Mouse (Mus musculus): Measurements from ENCODE around the gene Ergic1. TPM values are rescaled to one million over a fixed set of nuclear protein-coding genes. Genes with fewer than 3 reads are reported as not detected.

The Ergic1 gene
- polyA plus RNA-seq, 1 experiment from 2014 or later: 33.8 TPM

DNA sequence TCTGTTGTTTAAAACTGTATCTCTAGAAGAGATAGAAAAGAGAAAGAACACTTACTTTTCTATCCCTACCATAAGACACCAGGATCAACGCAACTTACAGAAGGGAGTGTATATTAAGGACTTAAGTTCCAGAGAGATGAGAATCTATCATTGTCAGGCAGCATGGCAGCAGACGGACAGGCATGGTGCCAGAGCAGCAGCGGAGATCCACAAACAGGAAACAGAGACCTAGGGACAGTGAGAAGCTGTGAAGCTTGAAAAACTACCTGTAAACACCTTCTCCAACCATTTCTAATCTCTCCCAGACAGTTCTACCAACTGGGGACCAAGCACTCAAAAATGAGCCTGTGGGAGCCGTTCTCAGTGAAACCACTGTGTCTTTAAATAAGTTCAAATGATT is 142.4 kb downstream of the Ergic1 start:
- H3K27ac ChIP-seq (replicated peaks): no peak overlapping the region

DNA sequence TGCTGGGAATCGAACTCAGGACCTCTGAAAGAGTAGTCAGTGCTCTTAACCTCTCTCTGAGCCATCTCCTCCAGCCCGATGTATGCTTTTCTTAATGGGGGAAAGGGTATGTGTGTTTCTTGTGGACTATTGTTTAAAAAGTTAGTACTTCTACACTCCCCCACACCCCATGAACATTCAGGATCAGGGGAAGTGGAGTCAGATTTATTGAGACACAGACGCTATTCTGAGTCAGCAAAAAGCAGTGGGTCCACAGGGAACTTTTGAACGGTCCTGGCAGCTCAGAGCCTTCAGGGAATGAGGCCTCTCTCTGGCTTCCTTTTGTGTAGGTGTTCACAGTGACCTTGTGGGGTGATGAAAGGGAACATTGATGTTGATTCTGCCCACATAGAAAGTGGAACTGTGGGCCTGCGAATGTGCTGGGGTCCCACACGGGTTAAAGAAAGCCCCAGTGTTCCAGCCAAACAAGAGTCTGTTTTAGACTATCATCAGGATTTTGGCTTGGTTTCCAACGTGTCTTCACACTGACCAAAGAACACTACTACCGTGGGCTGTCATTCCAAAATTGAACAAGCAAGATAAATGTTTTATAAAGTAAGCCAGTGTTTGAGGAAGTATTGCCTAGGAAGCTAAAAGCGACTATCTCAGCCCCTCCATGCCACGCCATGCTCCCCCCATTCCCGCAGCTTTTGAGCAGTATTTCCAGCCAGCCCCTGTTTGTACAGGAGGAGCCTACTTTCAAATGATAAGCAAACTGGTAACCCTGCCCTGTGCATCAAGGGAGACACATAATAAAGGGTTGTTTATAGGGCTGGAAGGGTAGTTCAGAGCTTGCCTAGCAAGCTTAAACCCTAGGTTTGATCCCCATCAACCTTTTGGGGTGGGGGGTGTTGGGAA is 144.4 kb downstream of the Ergic1 start:
- Histone ChIP-seq H3K4me1 (replicated peaks) (peaks cover 61% of the 10 kb centered on the region), H3K4me3 (replicated peaks) (no peak overlapping the region), H3K36me3 (replicated peaks) (peaks cover 17% of the 10 kb centered on the region), H3K27me3 (no peaks in the 10 kb centered on the region), H3K4me2 (no peak overlapping the region), H3K27ac (replicated peaks) (peak overlapping the region; percentile 64), H3K9ac (no peak overlapping the region), H3K9me3 (replicated peaks) (no peaks in the 10 kb centered on the region)
- no peak for ATAC-seq (ENCODE audit: insufficient read depth)
- WGBS (ENCODE audit: insufficient replicate concordance): 32% methylated on average over 11 of the region's 11 CpGs

More for the DNA sequence above, 142.4 kb downstream of the Ergic1 start:
- H3K36me3 ChIP-seq (replicated peaks): peaks cover 36% of the 10 kb centered on the region
- no peak for ATAC-seq (ENCODE audit: insufficient read depth)
- 81% methylated on average over 4 of the region's 4 CpGs for WGBS (ENCODE audit: insufficient replicate concordance)
- H3K9me3 ChIP-seq (replicated peaks): no peaks in the 10 kb centered on the region
- no peak overlapping the region for H3K4me3 ChIP-seq (replicated peaks)
- H3K9ac ChIP-seq: no peak overlapping the region
- H3K4me1 ChIP-seq (replicated peaks): peaks cover 49% of the 10 kb centered on the region
- no peak overlapping the region for H3K4me2 ChIP-seq
- H3K27me3 ChIP-seq: no peaks in the 10 kb centered on the region

Small RNA genes lying within 50 kb of the gene (microRNA-seq; reads per million reads assigned to microRNA genes)
- gene Gm22420: not detected

Other genes with a start within 250 kb of the Ergic1 start
- 0.03 and 0.05 TPM in 2 replicates for gene Neurl1b, start 146.7 kb upstream of the Ergic1 start, polyA plus RNA-seq (2015; fragmentation: Nextera tagmentation; extraction: Ambion mirVana)
- gene Dusp1, start 639 bp downstream of the Ergic1 start, polyA plus RNA-seq (2015; fragmentation: Nextera tagmentation; extraction: Ambion mirVana): 29.6 and 31.2 TPM in 2 replicates
- gene Atp6v0e, start 101.7 kb downstream of the Ergic1 start, polyA plus RNA-seq (2015; fragmentation: Nextera tagmentation; extraction: Ambion mirVana): 141 and 154 TPM in 2 replicates
- 4.2 and 4.7 TPM in 2 replicates for gene Crebrf, start 154.2 kb downstream of the Ergic1 start, polyA plus RNA-seq (2015; fragmentation: Nextera tagmentation; extraction: Ambion mirVana)
- 21.0 and 22.8 TPM in 2 replicates for gene Bnip1, start 219.6 kb downstream of the Ergic1 start, polyA plus RNA-seq (2015; fragmentation: Nextera tagmentation; extraction: Ambion mirVana)